Mouse (Mus musculus) neural tube, embryonic 14.5 days (tissue): ENCODE data around the gene Eva1a. TPM values are rescaled to one million over a fixed set of nuclear protein-coding genes. Genes with fewer than 3 reads are reported as not detected.
A peak's percentile ranks its signal among the peaks of the same experiment; 100 is the strongest.

Experiments used
- ATAC-seq: fragments of 200-750 bp; cut with Nextera tagmentation; 2 replicates; pipeline ENCODE4 v1.8.0; 2017; ENCODE audit warnings: low read depth, mild to moderate bottlenecking, moderate TSS enrichment, moderate library complexity
- H3K27ac ChIP-seq: fragments of 300-500 bp; sonication (generic); 2 replicates; pipeline ENCODE4 v1.5.1; 2014; ENCODE audit warnings: low read depth, mild to moderate bottlenecking, control low read depth, low read length, moderate library complexity, mixed read lengths
- H3K27me3 ChIP-seq: fragments of 300-500 bp; sonication (generic); 2 replicates; pipeline ENCODE4 v1.6.1; 2014; ENCODE audit warnings: low read length; ENCODE audit not compliant: control insufficient read depth, insufficient read depth
- H3K36me3 ChIP-seq: fragments of 300-500 bp; sonication (generic); 2 replicates; pipeline ENCODE4 v1.6.1; 2014; ENCODE audit warnings: low read length, mixed read lengths; ENCODE audit not compliant: control insufficient read depth, insufficient read depth
- H3K4me1 ChIP-seq: fragments of 300-500 bp; sonication (generic); 2 replicates; pipeline ENCODE4 v1.6.1; 2014; ENCODE audit warnings: low read length; ENCODE audit not compliant: control insufficient read depth, insufficient read depth
- H3K4me2 ChIP-seq: fragments of 300-500 bp; sonication (generic); 2 replicates; pipeline ENCODE4 v1.6.1; 2014; ENCODE audit warnings: mild to moderate bottlenecking, low read depth, low read length, control low read depth
- H3K4me3 ChIP-seq: fragments of 300-500 bp; sonication (generic); 2 replicates; pipeline ENCODE4 v1.5.1; 2014; ENCODE audit warnings: low read depth, low read length, control low read depth, mixed read lengths
- H3K9ac ChIP-seq: fragments of 300-500 bp; sonication (generic); replicated peaks from 2 replicates; pipeline ENCODE4 v1.6.1; 2014; ENCODE audit warnings: low read depth, mild to moderate bottlenecking, control low read depth, low read length, mixed read lengths
- H3K9me3 ChIP-seq: fragments of 300-500 bp; sonication (generic); 2 replicates; pipeline ENCODE4 v1.6.1; 2016; ENCODE audit warnings: low read length; ENCODE audit not compliant: control insufficient read depth
- WGBS: fragments of 180-500 bp; shearing (Covaris S2); extraction: QIAGEN DNeasy Blood & Tissue Kit; methylation state at CpG from one replicate; pipeline ENCODE4 v1.1.7; 2014; 5-methylcytosine and 5-hydroxymethylcytosine counted together
- polyA plus RNA-seq: library from polyadenylated mRNA; unstranded; fragments of >200 nt; fragmentation: Nextera tagmentation; extraction: Ambion mirVana; gene quantifications from 2 replicates; pipeline ENCODE4 v1.2.1, GENCODE M21; 2014

Eva1a gene
- polyA plus RNA-seq, 1 experiment from 2014 or later = 0.70 TPM

- Histone ChIP-seq H3K4me2 (peak overlapping the region; percentile 81), H3K9ac (peak overlapping the region; percentile 34; the same call in 1 of the 2 replicates), H3K27ac (no peak overlapping the region), H3K9me3 (no peaks in the 10 kb centered on the region), H3K4me3 (peak overlapping the region; percentile 36), H3K27me3 (peaks cover 21% of the 10 kb centered on the region), H3K4me1 (peaks cover 11% of the 10 kb centered on the region; the same call in 1 of the 2 replicates), H3K36me3 (no peaks in the 10 kb centered on the region)
- ATAC-seq = peak; percentile 47; the same call in 1 of the 2 replicates
- under 1% methylated on average over 48 of the region's 50 CpGs for WGBS
Measured at GRCm38 (mm10) chr6:82041488-82042295, 849 bp downstream of the Eva1a start.

GRCm38 (mm10) chr6:82042296-82043125 is 1.7 kb downstream of the Eva1a start:
- Histone ChIP-seq H3K4me1 (peaks cover 11% of the 10 kb centered on the region; the same call in 1 of the 2 replicates), H3K9ac (peak overlapping the region; percentile 16; the same call in 1 of the 2 replicates), H3K4me3 (peak overlapping the region; percentile 36), H3K36me3 (no peaks in the 10 kb centered on the region), H3K9me3 (no peaks in the 10 kb centered on the region), H3K27ac (no peak overlapping the region), H3K4me2 (peak overlapping the region; percentile 81), H3K27me3 (peaks cover 21% of the 10 kb centered on the region)
- WGBS = under 1% methylated on average over 35 of the region's 35 CpGs
- ATAC-seq = no peak

DNA sequence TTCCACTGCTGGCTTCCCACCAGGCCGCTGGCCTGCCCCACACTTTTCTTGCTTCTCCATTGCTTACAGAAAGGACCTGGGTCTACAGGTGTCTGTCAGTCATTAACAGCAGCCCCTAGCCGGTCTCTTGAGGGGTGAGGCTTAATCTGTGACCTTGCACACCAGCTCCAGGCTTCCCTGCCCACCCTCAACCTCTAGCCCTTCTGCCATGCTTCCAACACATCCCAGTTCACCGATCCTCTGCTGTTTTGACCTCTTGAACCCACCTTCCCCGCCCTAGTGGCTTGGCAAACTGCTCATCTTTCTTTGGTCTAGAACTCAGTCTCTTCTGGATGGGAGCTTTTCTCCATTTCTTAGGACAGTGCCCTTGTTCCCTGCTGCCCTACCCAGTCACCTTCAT is 2.8 kb downstream of the Eva1a start:
- Histone ChIP-seq H3K36me3 (no peaks in the 10 kb centered on the region), H3K4me1 (peaks cover 11% of the 10 kb centered on the region; the same call in 1 of the 2 replicates), H3K4me3 (no peak overlapping the region), H3K27ac (no peak overlapping the region), H3K9ac (no peak overlapping the region), H3K27me3 (peaks cover 21% of the 10 kb centered on the region), H3K9me3 (no peaks in the 10 kb centered on the region), H3K4me2 (no peak overlapping the region)
- no peak for ATAC-seq
- 39% methylated on average over 4 of the region's 4 CpGs for WGBS

DNA sequence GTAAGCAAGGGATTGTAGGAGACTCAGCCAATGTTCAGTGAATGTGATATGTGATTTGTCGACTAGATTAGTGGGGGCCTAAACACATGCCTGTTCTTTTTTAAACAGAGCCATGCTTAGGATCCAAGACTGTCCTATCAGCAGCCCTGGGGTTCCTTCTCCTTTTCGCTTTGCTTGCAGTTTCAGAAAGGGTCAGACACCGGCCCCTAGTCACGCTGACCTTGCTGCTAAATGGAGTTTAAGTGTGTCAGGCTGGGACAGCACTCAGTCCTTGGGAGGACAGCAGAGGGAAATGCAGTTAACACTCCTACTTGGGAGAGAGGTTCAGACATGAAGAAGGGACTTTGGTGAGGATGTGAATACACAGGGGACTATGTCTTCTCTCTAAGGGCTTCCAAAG is 3.7 kb downstream of the Eva1a start:
- Histone ChIP-seq H3K4me2 (no peak overlapping the region), H3K9me3 (no peaks in the 10 kb centered on the region), H3K4me1 (peaks cover 11% of the 10 kb centered on the region; the same call in 1 of the 2 replicates), H3K9ac (no peak overlapping the region), H3K27ac (no peak overlapping the region), H3K27me3 (peaks cover 21% of the 10 kb centered on the region; the same call in 1 of the 2 replicates), H3K4me3 (no peak overlapping the region), H3K36me3 (no peaks in the 10 kb centered on the region)
- WGBS = 83% methylated on average over 4 of the region's 4 CpGs
- ATAC-seq = no peak

DNA sequence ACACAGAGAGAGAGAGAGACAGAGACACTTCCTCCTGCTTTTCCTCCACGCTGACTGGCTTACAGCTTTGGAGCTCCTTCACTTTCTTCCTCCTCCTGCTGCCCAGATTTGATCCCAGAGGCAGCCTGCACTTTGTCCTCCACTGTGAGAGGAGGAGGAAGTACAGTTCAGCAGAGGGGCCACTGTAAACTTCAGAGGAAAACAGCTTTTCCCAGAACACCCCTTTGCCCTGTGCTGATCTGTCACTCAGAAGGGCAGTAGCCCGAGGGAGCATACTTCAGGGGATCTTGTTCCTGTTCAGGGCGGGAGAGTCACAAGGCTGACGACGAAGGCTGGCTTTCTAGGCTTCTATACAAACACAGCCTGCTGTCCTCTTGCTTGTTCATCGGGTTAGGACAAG is 7.1 kb downstream of the Eva1a start:
- no peak for ATAC-seq
- peaks cover 3% of the 10 kb centered on the region; the same call in 1 of the 2 replicates for H3K27me3 ChIP-seq
- 72% methylated on average over 6 of the region's 6 CpGs for WGBS

GRCm38 (mm10) chr6:82050201-82050600 is 9.4 kb downstream of the Eva1a start:
- no peak for ATAC-seq
- Histone ChIP-seq H3K9me3 (no peaks in the 10 kb centered on the region), H3K4me3 (no peak overlapping the region), H3K9ac (no peak overlapping the region), H3K36me3 (no peaks in the 10 kb centered on the region), H3K27ac (no peak overlapping the region), H3K4me2 (no peak overlapping the region), H3K4me1 (no peaks in the 10 kb centered on the region), H3K27me3 (no peaks in the 10 kb centered on the region)
- 78% methylated on average over 9 of the region's 9 CpGs for WGBS

More for the DNA sequence above, 7.1 kb downstream of the Eva1a start:
- H3K36me3 ChIP-seq = no peaks in the 10 kb centered on the region
- H3K9me3 ChIP-seq = no peaks in the 10 kb centered on the region
- no peak overlapping the region for H3K4me2 ChIP-seq
- no peak overlapping the region for H3K9ac ChIP-seq
- no peak overlapping the region for H3K4me3 ChIP-seq
- peaks cover 1% of the 10 kb centered on the region; the same call in 1 of the 2 replicates for H3K4me1 ChIP-seq
- no peak overlapping the region for H3K27ac ChIP-seq

GRCm38 (mm10) chr6:82051569-82051968 is 10.7 kb downstream of the Eva1a start:
- no peaks in the 10 kb centered on the region for H3K9me3 ChIP-seq
- H3K27me3 ChIP-seq = no peaks in the 10 kb centered on the region
- H3K27ac ChIP-seq = no peak overlapping the region
- 83% methylated on average over 8 of the region's 8 CpGs for WGBS
- no peaks in the 10 kb centered on the region for H3K4me1 ChIP-seq
- no peaks in the 10 kb centered on the region for H3K36me3 ChIP-seq
- no peak overlapping the region for H3K9ac ChIP-seq
- H3K4me2 ChIP-seq = no peak overlapping the region
- ATAC-seq = no peak
- H3K4me3 ChIP-seq = no peak overlapping the region

- no peak for ATAC-seq
- no peak overlapping the region for H3K9ac ChIP-seq
- WGBS = 90% methylated on average over 6 of the region's 6 CpGs
- H3K4me2 ChIP-seq = no peak overlapping the region
- no peaks in the 10 kb centered on the region for H3K27me3 ChIP-seq
- H3K4me3 ChIP-seq = no peak overlapping the region
- H3K27ac ChIP-seq = no peak overlapping the region
- no peaks in the 10 kb centered on the region for H3K9me3 ChIP-seq
- no peaks in the 10 kb centered on the region for H3K36me3 ChIP-seq
- no peaks in the 10 kb centered on the region for H3K4me1 ChIP-seq
Measured at GRCm38 (mm10) chr6:82052047-82052725, 11.3 kb downstream of the Eva1a start.
